Mouse (Mus musculus) c-Kit-positive CD71-positive TER-119-positive erythroid progenitor cells, embryonic 14.5 days (primary cell): ENCODE results near the gene Smim12.

Experiments
- DNase-seq: peaks from one replicate; pipeline ENCODE4 v3.0.0-alpha.2; 2013; ENCODE audit warnings: low spot score

The Smim12 gene

GRCm38 (mm10) chr4:127243552-127243951 is at the start of gene Smim12:
Smim12 (plus strand) TSS chr4:127243784.
- peak; percentile 97 for DNase-seq

GRCm38 (mm10) chr4:127194477-127195269 is 48.9 kb upstream of the Smim12 start:
- no peak for DNase-seq

- DNase-seq: no peak
Measured at GRCm38 (mm10) chr4:127198609-127199008, 45.0 kb upstream of the Smim12 start.

GRCm38 (mm10) chr4:127199406-127199805 is 44.2 kb upstream of the Smim12 start:
- no peak for DNase-seq

- DNase-seq: no peak
Measured at GRCm38 (mm10) chr4:127200164-127200722, 43.3 kb upstream of the Smim12 start.

- DNase-seq: no peak
Measured at GRCm38 (mm10) chr4:127200769-127201617, 42.6 kb upstream of the Smim12 start.

DNA sequence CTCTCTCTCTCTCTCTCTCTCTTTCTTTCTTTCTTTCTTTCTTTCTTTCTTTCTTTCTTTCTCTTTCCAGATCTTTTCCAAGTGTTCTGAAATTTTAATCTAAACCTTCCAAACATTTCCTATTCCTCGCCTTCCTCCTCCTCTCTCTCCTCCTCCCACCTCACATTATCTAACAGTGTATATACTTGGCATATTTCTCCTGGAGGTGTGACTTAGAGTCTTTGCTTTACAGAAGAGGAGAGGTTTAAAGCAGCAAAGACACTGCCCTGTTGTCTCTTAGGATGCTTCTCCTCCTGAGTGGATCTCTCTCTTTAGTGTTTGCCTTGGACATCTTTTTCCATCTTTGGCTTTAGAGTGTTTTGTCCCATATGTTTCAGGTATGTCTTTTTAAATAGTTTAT is 40.5 kb upstream of the Smim12 start:
- DNase-seq: no peak

GRCm38 (mm10) chr4:127211318-127211717 is 32.3 kb upstream of the Smim12 start:
- DNase-seq: no peak

- DNase-seq: no peak
Measured at GRCm38 (mm10) chr4:127214510-127214909, 29.1 kb upstream of the Smim12 start.

DNA sequence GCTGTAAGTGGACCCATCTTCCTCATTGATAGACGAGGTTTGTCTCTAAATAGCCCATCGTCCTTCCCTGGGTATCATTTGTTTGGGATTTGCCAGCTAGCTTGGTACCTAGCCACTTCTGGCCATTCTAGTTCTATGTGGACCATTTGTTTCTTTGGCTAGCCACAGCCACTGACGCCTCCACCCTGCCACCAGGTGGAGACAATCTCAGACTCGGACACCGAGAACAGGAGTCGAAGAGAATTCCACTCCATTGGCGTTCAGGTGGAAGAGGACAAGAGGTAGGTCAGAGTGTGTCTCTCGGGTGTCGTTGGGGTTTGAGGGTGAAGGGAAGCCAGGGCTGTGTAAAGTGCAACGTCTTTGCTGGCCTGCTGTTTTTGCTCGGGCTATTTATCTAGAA is 28.5 kb upstream of the Smim12 start:
- DNase-seq: no peak

- no peak for DNase-seq
Measured at GRCm38 (mm10) chr4:127215799-127216198, 27.8 kb upstream of the Smim12 start.

GRCm38 (mm10) chr4:127216251-127216651 is 27.3 kb upstream of the Smim12 start:
- DNase-seq: no peak

DNA sequence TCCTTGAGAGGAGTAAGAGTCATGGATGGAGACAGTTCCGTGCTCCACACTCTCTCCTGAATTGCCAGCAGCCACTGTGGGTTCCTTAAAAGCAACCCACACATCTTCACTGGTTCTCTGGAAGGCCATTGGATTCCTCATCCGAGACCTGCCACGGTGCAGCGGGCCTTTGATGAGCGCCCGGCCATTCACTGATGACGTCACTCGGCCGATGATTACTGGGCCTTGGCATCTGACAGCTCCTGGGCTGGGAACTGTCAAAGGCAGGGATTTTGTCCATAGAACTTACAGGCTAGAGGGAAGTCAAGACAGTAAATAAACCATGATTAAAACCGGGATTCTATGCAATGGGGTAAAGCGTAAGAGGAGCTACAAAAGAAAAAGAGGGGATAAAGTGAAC is 26.5 kb upstream of the Smim12 start:
- no peak for DNase-seq

- DNase-seq: no peak
Measured at GRCm38 (mm10) chr4:127223291-127223690, 20.3 kb upstream of the Smim12 start.

GRCm38 (mm10) chr4:127223755-127224154 is 19.8 kb upstream of the Smim12 start:
- DNase-seq: no peak

GRCm38 (mm10) chr4:127224444-127225100 is 19.0 kb upstream of the Smim12 start:
- DNase-seq: no peak

- DNase-seq: no peak
Measured at GRCm38 (mm10) chr4:127226067-127226466, 17.5 kb upstream of the Smim12 start.

DNA sequence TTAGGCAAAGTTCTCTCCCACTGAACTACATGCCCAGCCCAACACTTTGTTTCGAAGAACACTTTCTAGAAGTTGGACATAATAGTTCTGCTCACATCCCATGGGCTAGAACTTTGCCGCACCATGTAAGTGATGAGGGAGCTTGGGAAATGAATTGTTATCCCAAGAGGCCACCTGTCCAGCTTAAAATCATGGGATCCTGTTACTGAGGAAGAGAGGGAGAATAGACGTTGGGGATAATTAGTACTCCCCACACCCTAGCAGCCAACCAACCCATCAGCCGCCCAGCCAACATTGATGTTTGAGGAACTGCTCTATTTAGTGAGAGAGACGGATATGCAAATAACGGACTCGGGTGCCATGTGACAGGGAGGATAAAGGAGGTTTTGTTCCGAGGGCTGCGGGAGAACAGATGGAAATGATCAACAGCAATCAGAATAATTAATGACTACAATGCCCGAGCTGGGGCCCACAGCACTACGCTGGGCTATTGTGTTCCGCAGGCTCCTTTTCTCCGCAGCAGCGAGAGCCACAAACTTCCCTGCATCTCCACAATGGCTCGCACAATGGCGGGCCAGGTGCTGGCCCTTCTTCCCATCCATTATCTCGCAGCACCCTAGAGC is 16.4 kb upstream of the Smim12 start:
- DNase-seq: no peak

DNA sequence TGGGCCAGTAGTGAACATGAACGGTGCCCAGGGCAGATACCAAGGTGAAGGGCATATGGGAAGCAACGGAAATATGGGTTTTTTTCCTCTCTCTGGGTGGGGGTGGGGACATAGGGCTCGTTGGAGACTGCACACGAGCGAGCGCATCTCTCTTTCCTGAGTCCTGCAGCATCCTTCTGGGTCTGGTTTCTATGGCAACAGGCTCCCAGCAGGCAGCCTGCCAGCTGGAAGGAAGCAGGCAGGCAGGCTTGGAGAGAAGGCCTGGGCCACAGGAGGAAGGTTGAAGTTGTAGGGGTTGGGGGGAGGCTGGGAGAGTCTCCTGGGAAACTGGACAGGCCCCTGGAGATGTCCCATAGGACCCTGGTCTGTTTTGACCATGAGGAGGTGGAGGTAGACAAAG is 11.6 kb upstream of the Smim12 start:
- DNase-seq: no peak

- no peak for DNase-seq
Measured at GRCm38 (mm10) chr4:127232551-127232950, 11.0 kb upstream of the Smim12 start.

- no peak for DNase-seq
Measured at GRCm38 (mm10) chr4:127233416-127234125, 10.0 kb upstream of the Smim12 start.
